Mouse (Mus musculus) forebrain, embryonic 14.5 days (tissue): ENCODE data around the gene Apoa1. TPM values are rescaled to one million over a fixed set of nuclear protein-coding genes. Genes with fewer than 3 reads are reported as not detected.
A peak's percentile ranks its signal among the peaks of the same experiment; 100 is the strongest.

Experiments
- ATAC-seq: fragments of 200-750 bp; cut with Nextera tagmentation; 2 replicates; pipeline ENCODE4 v1.8.0; 2017; ENCODE audit warnings: mild to moderate bottlenecking, moderate library complexity
- DNase-seq: peaks from one replicate; pipeline ENCODE4 v3.0.0-alpha.2; 2015; ENCODE audit warnings: low spot score
- H3K27ac ChIP-seq: fragments of 300-500 bp; sonication (generic); 2 replicates; pipeline ENCODE4 v1.5.1; 2014; ENCODE audit warnings: low read depth, mild to moderate bottlenecking, control low read depth, low read length, moderate library complexity
- H3K27me3 ChIP-seq: fragments of 300-500 bp; sonication (generic); replicated peaks from 2 replicates; pipeline ENCODE4 v1.6.1; 2014; ENCODE audit warnings: low read length, control low read depth, mixed read lengths; ENCODE audit not compliant: control insufficient read depth, insufficient read depth
- H3K36me3 ChIP-seq: fragments of 300-500 bp; sonication (generic); 2 replicates; pipeline ENCODE4 v1.6.1; 2014; ENCODE audit warnings: low read length, control low read depth; ENCODE audit not compliant: control insufficient read depth, insufficient read depth
- H3K4me1 ChIP-seq: fragments of 300-500 bp; sonication (generic); 2 replicates; pipeline ENCODE4 v1.6.1; 2014; ENCODE audit warnings: antibody characterized with exemption, low read length, control low read depth; ENCODE audit not compliant: control insufficient read depth, insufficient read depth
- H3K4me2 ChIP-seq: fragments of 300-500 bp; sonication (generic); 2 replicates; pipeline ENCODE4 v1.6.1; 2014; ENCODE audit warnings: mild to moderate bottlenecking, control low read depth, low read length
- H3K4me3 ChIP-seq: fragments of 300-500 bp; sonication (generic); 2 replicates; pipeline ENCODE4 v1.5.1; 2014; ENCODE audit warnings: low read depth, low read length, control low read depth
- H3K9ac ChIP-seq: fragments of 300-500 bp; sonication (generic); 2 replicates; pipeline ENCODE4 v1.6.1; 2014; ENCODE audit warnings: mild to moderate bottlenecking, low read length, control low read depth, moderate library complexity
- H3K9me3 ChIP-seq: fragments of 300-500 bp; sonication (generic); replicated peaks from 2 replicates; pipeline ENCODE4 v1.6.1; 2016; ENCODE audit warnings: low read length, control low read depth, mixed read lengths; ENCODE audit not compliant: control insufficient read depth
- WGBS: fragments of 180-500 bp; shearing (Covaris S2); extraction: QIAGEN DNeasy Blood & Tissue Kit; methylation state at CpG from one replicate; pipeline ENCODE4 v1.1.7; 2014; 5-methylcytosine and 5-hydroxymethylcytosine counted together
- polyA plus RNA-seq: library from polyadenylated mRNA; unstranded; fragments of >200 nt; fragmentation: Nextera tagmentation; extraction: Ambion mirVana; gene quantifications from 2 replicates; pipeline ENCODE4 v1.2.1, GENCODE M21; 2014

Apoa1 gene
- polyA plus RNA-seq, 1 experiment from 2014 or later, result 1.6 TPM

DNA sequence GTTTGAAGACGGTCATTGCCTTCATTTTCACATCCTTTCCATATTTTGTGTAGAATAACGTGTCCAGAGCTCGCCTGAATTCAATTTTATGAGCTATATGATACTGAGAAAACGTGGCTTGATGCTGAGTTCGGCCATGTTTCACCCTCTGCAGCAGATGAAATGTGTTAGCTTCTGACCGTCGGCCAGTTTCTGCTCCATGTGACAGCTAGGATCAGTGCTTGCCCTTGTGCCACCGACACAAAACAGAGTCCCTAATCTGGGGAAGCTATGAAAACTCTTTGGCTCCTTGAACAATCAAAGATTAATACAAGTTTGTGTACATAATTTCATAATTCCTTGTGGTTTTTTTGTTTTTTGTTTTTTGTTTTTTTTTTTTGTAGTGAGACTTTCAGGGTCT is 37.1 kb upstream of the Apoa1 start:
- Histone ChIP-seq H3K9ac (no peak overlapping the region), H3K27me3 (no peaks in the 10 kb centered on the region), H3K4me2 (no peak overlapping the region), H3K27ac (no peak overlapping the region), H3K4me3 (no peak overlapping the region), H3K36me3 (peaks cover 12% of the 10 kb centered on the region; the same call in 1 of the 2 replicates), H3K9me3 (no peaks in the 10 kb centered on the region), H3K4me1 (no peaks in the 10 kb centered on the region; the same call in 1 of the 2 replicates)
- 83% methylated on average over 8 of the region's 8 CpGs for WGBS
- no peak for DNase-seq
- ATAC-seq, result no peak

DNA sequence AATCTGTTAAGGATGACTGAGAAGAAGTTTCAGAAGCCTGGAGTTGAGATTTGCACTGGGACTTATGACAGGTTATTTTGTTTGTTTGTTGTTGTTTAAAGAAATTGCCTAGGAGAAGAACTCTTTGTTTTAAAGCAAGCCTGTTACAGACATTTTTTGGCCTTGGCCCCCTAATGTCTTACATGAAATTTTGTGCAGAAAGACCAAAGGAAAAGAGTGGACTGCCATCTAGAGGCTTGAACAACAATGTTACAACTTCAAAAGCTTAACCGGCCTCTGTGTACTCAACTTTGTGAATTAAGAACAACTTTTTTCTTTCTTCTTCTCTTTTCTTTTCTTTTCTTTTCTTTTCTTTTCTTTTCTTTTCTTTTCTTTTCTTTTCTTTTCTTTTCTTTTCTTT is 36.7 kb upstream of the Apoa1 start:
- H3K4me1 ChIP-seq, result no peaks in the 10 kb centered on the region; the same call in 1 of the 2 replicates
- ATAC-seq (no peak), DNase-seq (peak; percentile 83)
- no peaks in the 10 kb centered on the region for H3K9me3 ChIP-seq
- no peak overlapping the region for H3K9ac ChIP-seq
- H3K4me3 ChIP-seq, result no peak overlapping the region
- no peaks in the 10 kb centered on the region for H3K27me3 ChIP-seq
- no peak overlapping the region for H3K27ac ChIP-seq
- peaks cover 12% of the 10 kb centered on the region; the same call in 1 of the 2 replicates for H3K36me3 ChIP-seq
- H3K4me2 ChIP-seq, result no peak overlapping the region
- 39% methylated on average over 1 of the region's 1 CpGs for WGBS

DNA sequence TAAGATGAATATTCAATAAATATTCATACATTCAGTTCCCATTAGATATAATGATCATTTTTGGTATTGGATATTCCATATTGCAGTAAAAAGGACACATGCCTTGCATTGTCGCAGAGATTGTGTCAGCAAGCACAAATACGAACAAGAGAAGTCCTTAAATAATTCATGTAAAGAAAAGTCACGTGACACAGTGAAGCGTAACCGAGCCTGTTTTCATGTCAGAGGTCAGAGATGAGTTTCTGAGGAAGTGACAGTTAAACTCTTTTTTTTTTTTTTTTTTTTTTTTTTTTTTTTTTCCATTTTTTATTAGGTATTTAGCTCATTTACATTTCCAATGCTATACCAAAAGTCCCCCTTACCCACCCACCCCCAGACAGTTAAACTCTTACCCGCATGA is 35.7 kb upstream of the Apoa1 start:
- no peak for DNase-seq
- 89% methylated on average over 6 of the region's 6 CpGs for WGBS

DNA sequence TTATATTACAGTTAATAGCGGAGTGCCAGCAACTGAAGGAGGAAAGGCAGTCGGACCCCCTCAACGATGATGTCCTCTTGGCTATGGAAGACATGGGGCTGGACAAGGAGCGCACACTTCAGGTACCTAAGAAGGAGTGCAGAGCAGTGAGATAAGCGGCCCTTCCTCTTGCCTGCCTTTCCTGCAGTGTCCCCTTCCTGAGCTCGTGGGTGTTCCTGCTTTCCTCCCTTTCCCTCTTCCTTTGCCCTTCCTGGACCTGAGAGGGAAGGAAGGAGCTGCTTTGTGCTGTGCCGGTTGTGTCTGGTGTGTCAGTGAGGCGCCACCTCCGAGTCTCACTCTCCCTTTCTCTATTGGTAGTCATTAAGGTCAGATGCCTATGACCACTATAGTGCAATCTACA is 33.6 kb upstream of the Apoa1 start:
- 85% methylated on average over 9 of the region's 9 CpGs for WGBS
- ATAC-seq, result no peak
- no peaks in the 10 kb centered on the region for H3K4me1 ChIP-seq
- no peaks in the 10 kb centered on the region for H3K27me3 ChIP-seq
- no peak overlapping the region for H3K4me2 ChIP-seq
- no peak overlapping the region for H3K27ac ChIP-seq
- no peak overlapping the region for H3K4me3 ChIP-seq
- no peaks in the 10 kb centered on the region for H3K9me3 ChIP-seq
- H3K36me3 ChIP-seq, result peaks cover 36% of the 10 kb centered on the region
- no peak overlapping the region for H3K9ac ChIP-seq
- DNase-seq, result no peak

More for the DNA sequence above, 35.7 kb upstream of the Apoa1 start:
- Histone ChIP-seq H3K27ac (no peak overlapping the region), H3K9me3 (no peaks in the 10 kb centered on the region), H3K27me3 (no peaks in the 10 kb centered on the region), H3K9ac (no peak overlapping the region), H3K4me1 (no peaks in the 10 kb centered on the region; the same call in 1 of the 2 replicates), H3K4me2 (no peak overlapping the region), H3K4me3 (no peak overlapping the region), H3K36me3 (peaks cover 19% of the 10 kb centered on the region)
- no peak for ATAC-seq

DNA sequence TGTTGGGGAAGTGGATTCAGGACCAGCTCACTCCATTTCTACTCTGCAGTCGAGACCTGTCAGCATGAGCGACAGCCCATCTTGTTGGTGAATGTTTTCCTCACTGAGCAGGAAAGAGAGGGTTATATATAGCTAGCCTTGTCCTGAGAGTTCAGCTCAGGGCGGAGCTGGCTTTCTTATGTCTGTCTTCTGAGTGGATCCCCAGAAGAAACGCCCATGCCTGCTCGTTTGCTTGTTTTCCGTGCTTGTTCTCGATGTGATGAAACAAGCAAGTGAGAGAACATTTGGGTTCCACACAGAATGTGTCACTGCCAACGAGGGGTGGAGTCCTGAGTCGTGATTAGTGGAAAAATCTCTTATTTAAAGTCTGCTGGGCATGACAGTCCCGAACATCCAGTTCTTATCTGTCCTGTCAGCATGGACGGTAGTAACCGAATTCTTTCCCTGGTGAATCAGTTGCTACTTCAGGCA is 31.6 kb upstream of the Apoa1 start:
- ATAC-seq (no peak), DNase-seq (no peak)
- Histone ChIP-seq H3K27ac (no peak overlapping the region), H3K36me3 (peaks cover 43% of the 10 kb centered on the region), H3K4me1 (no peaks in the 10 kb centered on the region), H3K9me3 (no peaks in the 10 kb centered on the region), H3K4me3 (no peak overlapping the region), H3K9ac (no peak overlapping the region), H3K4me2 (no peak overlapping the region), H3K27me3 (no peaks in the 10 kb centered on the region)
- WGBS, result 88% methylated on average over 12 of the region's 12 CpGs

DNA sequence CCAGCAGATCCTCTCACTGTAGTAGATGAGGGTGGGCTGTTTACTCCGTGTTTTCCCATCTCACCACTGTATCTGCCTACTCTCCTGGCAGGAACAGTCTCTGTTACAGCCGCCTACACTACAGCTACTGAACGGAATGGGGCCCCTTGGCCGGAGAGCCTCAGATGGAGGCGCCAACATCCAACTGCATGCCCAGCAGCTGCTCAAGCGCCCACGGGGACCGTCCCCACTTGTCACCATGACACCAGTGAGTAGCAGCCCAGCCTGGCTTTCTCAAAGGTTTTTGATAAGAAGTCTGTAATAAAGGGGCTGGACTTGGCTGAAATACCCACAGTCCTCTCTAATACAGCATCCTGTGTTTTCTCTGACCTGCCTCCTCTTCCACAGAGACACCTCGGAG is 29.9 kb upstream of the Apoa1 start:
- no peaks in the 10 kb centered on the region for H3K9me3 ChIP-seq
- H3K9ac ChIP-seq, result no peak overlapping the region

DNA sequence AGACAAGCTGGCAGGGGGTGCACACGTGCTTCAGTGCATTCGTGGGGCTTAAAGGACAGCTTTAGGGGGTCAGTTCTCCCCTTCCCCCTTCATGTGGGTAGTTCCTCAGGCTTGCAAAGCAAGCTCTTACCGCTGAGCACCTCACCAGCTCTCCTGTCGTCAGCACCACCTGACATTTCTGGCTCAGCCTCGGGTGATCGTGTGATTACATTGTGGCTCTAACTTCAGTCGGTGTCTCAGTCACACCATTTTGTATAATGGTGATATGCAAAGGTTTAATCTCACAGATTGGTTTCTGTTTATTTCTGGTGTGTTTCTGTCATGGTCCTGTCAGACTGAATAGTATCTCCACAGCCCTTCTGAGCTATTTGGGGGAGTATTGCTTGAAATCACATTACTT is 29.4 kb upstream of the Apoa1 start:
- Histone ChIP-seq H3K4me1 (no peaks in the 10 kb centered on the region), H3K36me3 (peaks cover 49% of the 10 kb centered on the region), H3K27ac (no peak overlapping the region), H3K9ac (no peak overlapping the region), H3K4me3 (no peak overlapping the region), H3K9me3 (no peaks in the 10 kb centered on the region), H3K27me3 (no peaks in the 10 kb centered on the region), H3K4me2 (no peak overlapping the region)
- 86% methylated on average over 7 of the region's 7 CpGs for WGBS
- ATAC-seq (no peak), DNase-seq (no peak)

More for the DNA sequence above, 29.9 kb upstream of the Apoa1 start:
- H3K4me3 ChIP-seq, result no peak overlapping the region
- no peaks in the 10 kb centered on the region for H3K27me3 ChIP-seq
- 87% methylated on average over 9 of the region's 9 CpGs for WGBS
- no peaks in the 10 kb centered on the region for H3K4me1 ChIP-seq
- peaks cover 49% of the 10 kb centered on the region for H3K36me3 ChIP-seq
- no peak overlapping the region for H3K4me2 ChIP-seq
- no peak overlapping the region for H3K27ac ChIP-seq
- ATAC-seq, result no peak
- DNase-seq, result no peak

DNA sequence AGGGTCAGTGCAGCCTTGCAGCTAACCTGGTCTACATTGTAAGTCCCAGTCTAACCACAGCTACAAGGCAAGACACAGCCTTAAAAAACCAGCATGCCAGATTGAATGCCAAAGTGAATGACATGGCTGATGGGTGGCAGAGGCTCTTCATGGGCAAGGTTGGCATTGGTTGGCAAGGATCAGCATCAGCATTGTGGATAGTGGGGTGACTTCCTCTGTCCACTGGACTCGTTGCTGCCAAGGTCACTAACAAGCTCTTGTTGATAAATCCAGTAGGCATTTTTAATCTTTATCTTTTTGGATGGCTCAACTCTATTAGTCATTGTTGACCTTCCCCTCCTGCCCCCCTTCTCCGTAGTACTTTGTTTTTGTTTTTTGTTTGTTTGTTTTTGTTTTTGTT is 28.8 kb upstream of the Apoa1 start:
- no peak overlapping the region for H3K4me2 ChIP-seq
- 89% methylated on average over 2 of the region's 2 CpGs for WGBS
- no peak for ATAC-seq
- no peak overlapping the region for H3K4me3 ChIP-seq
- no peak overlapping the region for H3K27ac ChIP-seq
- peaks cover 55% of the 10 kb centered on the region for H3K36me3 ChIP-seq
- H3K4me1 ChIP-seq, result no peaks in the 10 kb centered on the region
- no peaks in the 10 kb centered on the region for H3K9me3 ChIP-seq
- H3K9ac ChIP-seq, result no peak overlapping the region
- no peaks in the 10 kb centered on the region for H3K27me3 ChIP-seq
- DNase-seq, result no peak

DNA sequence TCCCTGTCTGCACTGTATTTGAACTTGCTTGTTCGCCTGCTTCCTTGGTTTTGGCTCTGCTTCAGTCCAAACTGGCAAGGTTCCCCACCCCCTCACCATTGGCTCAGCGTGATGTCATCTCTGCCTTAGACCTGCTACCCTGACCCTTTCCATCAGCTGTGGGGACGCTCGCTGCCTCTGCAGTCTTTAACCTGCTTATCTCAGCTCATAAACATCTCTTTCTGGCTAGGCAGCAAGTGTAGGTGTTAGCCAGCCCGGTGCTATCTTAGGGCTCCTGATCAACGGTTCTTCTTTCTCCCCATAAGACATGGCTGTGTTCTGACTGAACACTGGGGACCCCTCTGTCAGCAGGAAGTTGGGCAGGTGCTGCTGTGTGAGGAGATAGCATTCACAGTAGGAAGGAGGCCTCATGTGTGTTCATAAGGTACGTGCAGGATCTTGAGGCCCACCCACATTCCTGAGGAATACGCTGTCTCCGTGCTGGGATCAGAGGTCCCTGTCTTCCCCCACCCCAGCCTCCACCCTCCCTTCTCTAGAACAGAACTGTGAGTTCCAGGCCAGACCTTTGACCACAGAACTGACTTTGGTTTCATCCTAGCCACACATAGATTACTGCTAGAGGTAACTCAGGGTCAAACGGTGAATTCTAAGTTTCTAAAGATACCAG is 21.4 kb upstream of the Apoa1 start:
- DNase-seq, result no peak
- WGBS, result 89% methylated on average over 10 of the region's 10 CpGs

More for the DNA sequence above, 21.4 kb upstream of the Apoa1 start:
- H3K9me3 ChIP-seq, result no peaks in the 10 kb centered on the region
- no peak overlapping the region for H3K4me2 ChIP-seq
- H3K36me3 ChIP-seq, result peaks cover 55% of the 10 kb centered on the region
- no peaks in the 10 kb centered on the region for H3K4me1 ChIP-seq
- ATAC-seq, result no peak
- no peaks in the 10 kb centered on the region for H3K27me3 ChIP-seq
- no peak overlapping the region for H3K4me3 ChIP-seq
- no peak overlapping the region for H3K27ac ChIP-seq
- H3K9ac ChIP-seq, result no peak overlapping the region
